Mouse (Mus musculus): ENCODE results near the gene Cavin1.

Cavin1 gene

GRCm38 (mm10) chr11:100918007-100918406 is 52.7 kb downstream of the Cavin1 start:
- no peak for DNase-seq (ENCODE audit: low read depth in 1 of 2, low spot score in 2 of 2)

- no peak for DNase-seq (ENCODE audit: low read depth in 1 of 2, low spot score in 2 of 2)
These were observed 54.2 kb downstream of the Cavin1 start for GRCm38 (mm10) chr11:100916432-100916971.

- DNase-seq (ENCODE audit: low read depth in 1 of 2, low spot score in 2 of 2): no peak
These were observed 55.6 kb downstream of the Cavin1 start for GRCm38 (mm10) chr11:100915063-100915462.

- no peak for DNase-seq (ENCODE audit: low read depth in 1 of 2, low spot score in 2 of 2)
These were observed 56.3 kb downstream of the Cavin1 start for GRCm38 (mm10) chr11:100914415-100914814.

- no peak for DNase-seq (ENCODE audit: low read depth in 1 of 2, low spot score in 2 of 2)
These were observed 58.1 kb downstream of the Cavin1 start for GRCm38 (mm10) chr11:100912401-100913155.

- no peak for DNase-seq (ENCODE audit: low read depth in 1 of 2, low spot score in 2 of 2)
These were observed 62.1 kb downstream of the Cavin1 start for GRCm38 (mm10) chr11:100908567-100908966.

- DNase-seq (ENCODE audit: low read depth in 1 of 2, low spot score in 2 of 2): no peak
These were observed 62.6 kb downstream of the Cavin1 start for GRCm38 (mm10) chr11:100908112-100908511.

- no peak for DNase-seq (ENCODE audit: low read depth in 1 of 2, low spot score in 2 of 2)
These were observed 63.8 kb downstream of the Cavin1 start for GRCm38 (mm10) chr11:100906885-100907284.
